Mouse (Mus musculus): ENCODE measurements around the gene Efemp2. TPM values are rescaled to one million over a fixed set of nuclear protein-coding genes. Genes with fewer than 3 reads are reported as not detected.

Gene Efemp2
- polyA plus RNA-seq (2012; rRNA removed; ENCODE audit: low replicate concordance), result 96.9 and 98.4 TPM in 2 replicates

GRCm38 (mm10) chr19:5473720-5474119 lies at the start of gene Efemp2:
Gene Efemp2, plus strand, starts transcription at chr19:5473954.

GRCm38 (mm10) chr19:5424782-5425741 lies 48.7 kb upstream of the Efemp2 start, which contains the start of the genes Drap1 and AI837181:
Gene Drap1, minus strand, starts transcription at chr19:5424979.
Gene AI837181, plus strand, starts transcription at chr19:5425144.

DNA sequence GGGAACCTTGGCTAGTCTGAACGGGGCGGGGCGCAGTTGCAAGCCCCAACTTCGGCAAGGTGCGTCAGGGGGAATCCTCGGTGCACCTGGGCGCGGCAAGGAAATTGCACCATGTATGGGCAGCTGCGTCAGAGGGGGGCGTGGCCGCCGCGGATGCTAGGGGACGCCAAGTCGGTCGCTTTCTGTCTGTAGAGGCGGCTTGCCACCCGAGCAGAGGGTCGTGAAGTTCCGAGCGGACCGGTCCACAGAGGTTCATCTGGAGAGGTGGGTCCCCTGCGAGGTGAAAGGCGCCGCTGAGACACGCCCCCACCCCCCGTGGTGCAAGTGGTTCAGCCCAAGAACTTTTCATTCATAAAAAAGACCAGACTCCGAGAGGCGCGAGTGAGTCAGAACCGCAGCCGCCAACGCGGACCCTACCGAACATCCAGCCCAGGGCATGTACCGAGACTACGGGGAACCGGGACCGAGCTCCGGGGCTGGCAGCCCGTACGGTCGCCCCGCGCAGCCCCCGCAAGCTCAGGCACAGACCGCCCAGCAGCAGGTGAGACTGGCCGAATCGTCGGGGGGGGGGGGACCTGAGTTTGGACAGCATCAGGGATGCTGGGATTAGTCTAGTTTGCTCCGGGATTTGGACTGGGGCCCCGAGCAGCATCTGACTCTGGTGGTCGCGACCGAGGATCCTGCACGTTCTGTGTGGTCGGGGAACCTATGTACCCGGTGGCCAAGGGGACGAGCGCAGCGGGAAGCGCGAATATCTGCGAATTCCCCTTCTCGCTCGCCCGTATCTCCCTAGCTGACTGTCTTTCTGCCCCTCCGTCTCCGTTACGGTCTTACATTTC lies 26.0 kb upstream of the Efemp2 start, which contains the start of gene Fosl1:
Fosl1 (plus strand) TSS at position 33 of the 839 bp plus-strand sequence.

DNA sequence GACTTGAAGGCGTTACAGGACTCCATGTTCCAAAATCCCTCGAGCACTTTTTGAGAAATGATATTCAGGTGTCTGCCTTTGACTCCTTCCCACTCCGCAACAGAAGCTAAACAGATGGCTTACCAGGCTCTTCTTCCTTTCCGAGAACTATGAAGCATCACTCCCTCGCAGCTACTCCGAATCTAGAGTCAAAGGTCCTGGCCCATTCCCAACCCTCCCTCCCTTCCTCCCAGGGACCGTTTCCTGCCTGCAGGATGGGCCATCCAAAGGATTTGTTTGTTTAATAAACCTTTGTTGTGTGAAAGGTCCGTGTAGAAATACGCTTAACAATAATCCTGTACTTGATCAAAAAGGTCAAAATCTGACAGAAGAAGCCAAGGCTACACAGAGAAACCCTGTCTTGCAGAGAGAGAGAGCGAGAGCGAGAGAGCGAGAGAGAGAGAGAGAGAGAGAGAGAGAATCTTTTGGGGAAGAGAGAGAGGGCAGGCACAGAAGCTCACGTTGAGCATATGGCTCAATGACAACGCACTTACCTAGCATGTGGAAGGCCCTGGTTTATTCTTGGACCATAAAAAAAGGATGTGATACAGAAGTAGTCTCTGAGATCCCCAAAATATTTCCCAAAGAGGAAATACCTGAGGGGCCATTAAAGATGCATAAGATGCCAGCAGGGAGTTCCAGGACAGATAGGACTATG lies 15.9 kb upstream of the Efemp2 start, which contains the start of gene Ccdc85b:
Ccdc85b (minus strand) TSS at position 149 of the 697 bp plus-strand sequence.

DNA sequence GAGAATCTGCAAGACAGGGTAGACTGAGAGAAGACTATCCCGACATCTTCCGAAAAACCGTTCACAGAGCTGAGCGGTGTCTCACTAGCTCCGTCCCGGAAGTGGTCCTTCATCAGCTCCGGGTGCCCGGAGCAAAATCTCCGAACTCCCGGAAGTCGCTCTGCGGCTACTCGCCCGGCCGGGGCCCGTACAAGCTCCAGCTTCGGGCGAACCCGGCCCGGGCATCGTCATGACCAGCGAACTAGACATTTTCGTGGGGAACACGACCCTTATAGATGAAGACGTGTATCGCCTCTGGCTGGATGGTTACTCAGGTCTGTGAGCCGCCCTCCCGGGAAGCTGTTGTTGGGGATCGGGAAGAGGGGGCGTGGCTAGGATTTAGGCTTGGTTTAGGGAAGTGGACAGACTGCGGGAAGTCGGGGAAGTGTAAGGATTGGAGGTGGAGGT lies 13.3 kb upstream of the Efemp2 start, which contains the start of gene Fibp:
Fibp (plus strand) TSS at position 151 of the 447 bp plus-strand sequence.

DNA sequence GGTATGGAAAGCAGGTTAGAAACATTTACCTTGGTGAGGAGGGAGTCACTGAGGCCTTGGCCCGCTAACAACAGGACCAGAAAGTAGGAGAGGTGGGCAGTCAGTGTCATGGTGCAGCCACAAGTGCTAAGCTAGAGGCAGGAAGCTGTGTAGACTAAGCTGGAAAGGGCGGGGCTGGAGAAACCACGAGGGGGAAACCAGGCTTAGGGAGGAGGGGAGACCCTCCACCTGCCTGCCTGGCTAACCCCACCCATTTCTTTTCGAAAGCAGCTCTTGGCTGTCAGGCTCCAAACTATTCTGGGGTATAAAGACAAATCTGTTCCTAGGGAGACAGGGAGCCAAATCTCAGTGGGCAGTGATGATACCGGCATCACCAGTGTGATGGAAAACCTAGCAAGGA lies 5.4 kb upstream of the Efemp2 start, which contains the start of gene Ctsw:
Ctsw (minus strand) TSS at position 134 of the 400 bp plus-strand sequence.

GRCm38 (mm10) chr19:5487768-5488550 lies 14.2 kb downstream of the Efemp2 start, which contains the start of gene Mus81:
Gene Mus81, minus strand, starts transcription at chr19:5488402.

DNA sequence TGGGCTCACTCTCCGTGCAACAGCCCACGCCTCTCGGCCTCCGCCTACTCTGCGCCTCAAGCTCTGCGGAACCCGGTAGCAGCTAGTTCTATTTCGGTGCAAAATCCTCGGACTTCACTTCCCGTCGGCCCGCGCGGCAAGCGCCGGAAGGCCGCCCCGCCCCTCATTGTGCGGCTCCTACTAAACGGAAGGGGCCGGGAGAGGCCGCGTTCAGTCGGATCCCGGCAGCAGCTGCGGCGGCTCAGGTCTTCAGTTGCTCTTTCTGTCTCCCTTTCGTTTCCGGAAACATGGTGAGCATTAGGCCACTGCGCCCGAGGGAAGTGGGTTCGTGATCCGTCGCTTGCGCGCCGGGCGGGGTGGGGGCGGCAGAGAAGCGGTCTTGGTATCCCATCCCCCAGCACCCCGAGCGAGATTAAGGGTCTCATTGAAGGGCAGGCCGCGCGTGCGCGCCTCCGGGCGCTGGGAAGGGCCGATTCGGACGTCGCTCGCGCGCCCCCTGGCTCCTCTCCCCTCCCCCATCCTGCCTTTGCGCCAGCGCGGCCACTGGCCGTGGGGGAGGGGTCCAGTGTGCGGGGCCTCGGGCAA lies 16.7 kb downstream of the Efemp2 start, which contains the start of gene Cfl1:
Cfl1 (plus strand) TSS at position 143 of the 585 bp plus-strand sequence.

GRCm38 (mm10) chr19:5503687-5504086 lies 29.9 kb downstream of the Efemp2 start, which contains the start of gene 1700020D05Rik:
Gene 1700020D05Rik, minus strand, starts transcription at chr19:5503787.

DNA sequence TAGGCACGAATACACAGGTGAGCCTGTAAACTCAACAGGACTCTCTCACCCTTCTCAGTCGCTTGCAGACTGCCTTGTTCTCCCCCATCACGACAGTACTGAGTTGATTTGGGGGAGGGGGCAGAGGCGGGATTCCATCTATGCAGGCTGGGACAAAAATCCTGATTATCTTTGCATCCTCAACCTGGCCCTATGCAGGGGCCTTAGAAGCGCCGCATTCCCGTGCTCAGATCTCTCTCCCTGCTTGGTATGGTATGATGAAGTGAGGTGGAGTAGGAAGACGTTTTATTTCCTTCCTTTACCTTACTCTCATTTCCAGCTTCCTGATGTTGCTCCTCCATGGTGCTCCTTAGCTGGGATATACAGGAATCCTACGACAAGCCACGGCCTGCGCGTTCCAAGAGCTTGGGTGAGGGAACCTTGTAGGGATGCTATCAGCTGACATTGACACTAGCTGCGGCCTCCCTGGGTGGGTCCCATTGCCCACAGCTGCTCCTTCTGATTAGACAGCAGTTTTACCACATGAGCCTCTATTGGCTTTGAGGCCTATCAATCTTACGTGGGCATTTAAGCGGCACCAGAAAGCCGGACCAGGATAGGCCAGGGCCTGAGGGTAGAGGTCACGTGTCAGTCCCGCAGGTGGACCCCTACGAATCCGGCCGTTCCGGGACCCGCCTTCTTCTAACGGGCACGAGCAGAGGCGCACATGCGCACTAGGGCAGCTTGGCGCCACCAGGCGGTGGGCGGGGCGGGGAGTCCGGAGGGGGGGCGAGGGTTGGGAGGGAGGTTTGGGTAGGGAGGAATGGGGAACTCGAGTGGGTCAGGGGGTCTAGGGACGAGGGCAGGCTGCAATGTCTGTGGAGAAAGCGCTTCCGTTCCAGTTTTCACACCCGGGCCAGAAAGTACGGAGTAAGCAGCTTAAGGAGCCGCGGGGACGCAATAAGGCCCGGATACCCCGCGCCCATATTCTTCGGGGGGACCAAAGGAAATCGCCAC lies 36.6 kb downstream of the Efemp2 start, which contains the start of gene Snx32:
Snx32 (minus strand) TSS at position 508 of the 996 bp plus-strand sequence.

Other genes with a start within 250 kb of the Efemp2 start
- 40.7 and 52.1 TPM in 2 replicates for gene Pacs1, start 200.8 kb upstream of the Efemp2 start, polyA plus RNA-seq (2012; rRNA removed; ENCODE audit: low replicate concordance)
- 79.2 and 128 TPM in 2 replicates for gene Sf3b2, start 178.5 kb upstream of the Efemp2 start, polyA plus RNA-seq (2012; rRNA removed; ENCODE audit: low replicate concordance)
- gene Gal3st3, start 175.6 kb upstream of the Efemp2 start, polyA plus RNA-seq (2012; rRNA removed; ENCODE audit: low replicate concordance), result 0.04 and 0.36 TPM in 2 replicates
- gene Catsper1, start 138.2 kb upstream of the Efemp2 start, polyA plus RNA-seq (2012; rRNA removed; ENCODE audit: low replicate concordance), result not detected in 2 replicates
- 4.1 and 142 TPM in 2 replicates for gene Cst6, start 124.4 kb upstream of the Efemp2 start, polyA plus RNA-seq (2012; rRNA removed; ENCODE audit: low replicate concordance)
- gene Eif1ad, start 107.2 kb upstream of the Efemp2 start, polyA plus RNA-seq (2012; rRNA removed; ENCODE audit: low replicate concordance), result 14.3 and 25.0 TPM in 2 replicates
- 85.0 and 196 TPM in 2 replicates for gene Banf1, start 106.8 kb upstream of the Efemp2 start, polyA plus RNA-seq (2012; rRNA removed; ENCODE audit: low replicate concordance)
- gene Sart1, start 85.3 kb upstream of the Efemp2 start, polyA plus RNA-seq (2012; rRNA removed; ENCODE audit: low replicate concordance), result 13.2 and 16.5 TPM in 2 replicates
- not detected in 2 replicates for gene Tsga10ip, start 71.4 kb upstream of the Efemp2 start, polyA plus RNA-seq (2012; rRNA removed; ENCODE audit: low replicate concordance)
- 111 and 116 TPM in 2 replicates for gene Drap1, start 49.0 kb upstream of the Efemp2 start, polyA plus RNA-seq (2012; rRNA removed; ENCODE audit: low replicate concordance)
- gene AI837181, start 48.8 kb upstream of the Efemp2 start, polyA plus RNA-seq (2012; rRNA removed; ENCODE audit: low replicate concordance), result 112 and 118 TPM in 2 replicates
- gene Fosl1, start 26.4 kb upstream of the Efemp2 start, polyA plus RNA-seq (2012; rRNA removed; ENCODE audit: low replicate concordance), result 0.13 and 0.75 TPM in 2 replicates
- 5.0 and 11.5 TPM in 2 replicates for gene Ccdc85b, start 16.1 kb upstream of the Efemp2 start, polyA plus RNA-seq (2012; rRNA removed; ENCODE audit: low replicate concordance)
- gene Fibp, start 13.3 kb upstream of the Efemp2 start, polyA plus RNA-seq (2012; rRNA removed; ENCODE audit: low replicate concordance), result 106 and 133 TPM in 2 replicates
- 27.5 and 30.7 TPM in 2 replicates for gene Ctsw, start 5.4 kb upstream of the Efemp2 start, polyA plus RNA-seq (2012; rRNA removed; ENCODE audit: low replicate concordance)
- gene Mus81, start 14.4 kb downstream of the Efemp2 start, polyA plus RNA-seq (2012; rRNA removed; ENCODE audit: low replicate concordance), result 47.4 and 58.4 TPM in 2 replicates
- 576 and 751 TPM in 2 replicates for gene Cfl1, start 16.5 kb downstream of the Efemp2 start, polyA plus RNA-seq (2012; rRNA removed; ENCODE audit: low replicate concordance)
- gene 1700020D05Rik, start 29.8 kb downstream of the Efemp2 start, polyA plus RNA-seq (2012; rRNA removed; ENCODE audit: low replicate concordance), result 1.1 and 1.7 TPM in 2 replicates
- 11.3 and 16.3 TPM in 2 replicates for gene Snx32, start 36.6 kb downstream of the Efemp2 start, polyA plus RNA-seq (2012; rRNA removed; ENCODE audit: low replicate concordance)
- 2.4 and 2.5 TPM in 2 replicates for gene Ovol1, start 86.7 kb downstream of the Efemp2 start, polyA plus RNA-seq (2012; rRNA removed; ENCODE audit: low replicate concordance)
- 11.5 and 27.2 TPM in 2 replicates for gene Ap5b1, start 94.1 kb downstream of the Efemp2 start, polyA plus RNA-seq (2012; rRNA removed; ENCODE audit: low replicate concordance)
- gene Rnaseh2c, start 127.9 kb downstream of the Efemp2 start, polyA plus RNA-seq (2012; rRNA removed; ENCODE audit: low replicate concordance), result 35.9 and 66.4 TPM in 2 replicates
- 50.4 and 55.5 TPM in 2 replicates for gene Kat5, start 136.3 kb downstream of the Efemp2 start, polyA plus RNA-seq (2012; rRNA removed; ENCODE audit: low replicate concordance)
- 102 and 116 TPM in 2 replicates for gene Rela, start 163.5 kb downstream of the Efemp2 start, polyA plus RNA-seq (2012; rRNA removed; ENCODE audit: low replicate concordance)
- 130 and 371 TPM in 2 replicates for gene Sipa1, start 189.8 kb downstream of the Efemp2 start, polyA plus RNA-seq (2012; rRNA removed; ENCODE audit: low replicate concordance)
- gene Map3k11, start 214.8 kb downstream of the Efemp2 start, polyA plus RNA-seq (2012; rRNA removed; ENCODE audit: low replicate concordance), result 73.1 and 141 TPM in 2 replicates
- 137 and 266 TPM in 2 replicates for gene Pcnx3, start 215.0 kb downstream of the Efemp2 start, polyA plus RNA-seq (2012; rRNA removed; ENCODE audit: low replicate concordance)
- 0.83 and 0.94 TPM in 2 replicates for gene Kcnk7, start 230.4 kb downstream of the Efemp2 start, polyA plus RNA-seq (2012; rRNA removed; ENCODE audit: low replicate concordance)

All from mammary gland, adult 2 months (tissue).